Mouse (Mus musculus): ENCODE results near the gene Maml3. TPM values are rescaled to one million over a fixed set of nuclear protein-coding genes. Genes with fewer than 3 reads are reported as not detected.

Gene Maml3
- polyA plus RNA-seq, 1 experiment from 2014 or later, result 5.6 TPM

DNA sequence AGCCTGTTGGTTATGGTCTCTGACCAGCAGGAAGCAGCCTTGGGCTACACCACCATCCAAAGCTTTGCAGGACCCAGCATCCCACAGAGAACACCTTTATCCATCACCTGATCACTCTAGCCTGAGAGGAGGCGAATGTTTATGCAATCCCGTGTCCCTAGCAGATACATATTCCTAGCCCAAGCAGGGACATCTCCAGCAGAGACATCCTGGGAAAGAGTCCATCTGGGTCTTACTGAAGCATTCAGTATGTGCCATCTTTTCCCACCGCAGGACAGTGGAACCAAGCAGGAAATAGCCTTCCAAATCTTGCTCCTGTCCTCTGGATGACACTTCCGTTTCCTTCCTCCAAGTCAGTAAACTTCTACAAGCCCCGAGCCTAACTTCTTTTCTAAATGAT, 351.6 kb downstream of the Maml3 start:
- Histone ChIP-seq H3K4me3 (ENCODE audit: low read depth, low read length) (no peak overlapping the region), H3K27ac (ENCODE audit: low read length) (no peak overlapping the region), H3K4me2 (replicated peaks; ENCODE audit: low read depth, low read length) (no peak overlapping the region), H3K27me3 (replicated peaks; ENCODE audit: insufficient read depth, low read length) (no peaks in the 10 kb centered on the region), H3K36me3 (ENCODE audit: insufficient read depth, low read length) (no peaks in the 10 kb centered on the region), H3K9me3 (ENCODE audit: low read length) (no peaks in the 10 kb centered on the region), H3K4me1 (ENCODE audit: insufficient read depth, low read depth, low read length) (peaks cover 12% of the 10 kb centered on the region), H3K9ac (replicated peaks; ENCODE audit: low read depth) (no peak overlapping the region)
- TF ChIP-seq CTCF (IDR thresholded peaks at IDR 0.05) (0 out of 2 replicates have a peak, but pooled peaks have one; percentile 13), EP300 (IDR thresholded peaks at IDR 0.05) (no peak)
- 53% methylated on average over 5 of the region's 5 CpGs for WGBS
- DNase-seq (ENCODE audit: low spot score) (no peak), ATAC-seq (no peak)

DNA sequence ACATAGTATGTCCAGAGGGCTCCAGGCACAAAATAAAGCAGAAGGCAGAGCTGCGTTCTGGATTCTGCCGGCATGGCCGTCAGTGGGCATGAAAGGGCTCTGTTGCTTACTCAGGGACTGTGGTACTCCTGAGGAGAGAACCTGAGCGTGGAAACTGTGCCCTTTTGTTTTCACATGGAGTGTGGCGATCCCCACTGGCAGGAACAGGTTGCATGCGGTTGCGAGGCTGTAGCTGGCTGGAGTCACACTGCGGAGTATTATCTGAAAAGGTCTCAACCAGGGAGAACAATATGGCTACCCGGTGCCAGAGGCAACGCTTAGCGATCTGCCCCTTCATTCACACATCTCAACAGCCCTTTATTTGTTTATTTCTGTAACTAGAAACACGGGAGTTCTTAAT, 353.4 kb downstream of the Maml3 start:
- H3K4me2 ChIP-seq (replicated peaks; ENCODE audit: low read depth, low read length), result no peak overlapping the region
- no peak for DNase-seq (ENCODE audit: low spot score)
- no peak overlapping the region for H3K9ac ChIP-seq (replicated peaks; ENCODE audit: low read depth)
- no peak overlapping the region for H3K4me3 ChIP-seq (ENCODE audit: low read depth, low read length)
- no peaks in the 10 kb centered on the region for H3K27me3 ChIP-seq (replicated peaks; ENCODE audit: insufficient read depth, low read length)
- no peaks in the 10 kb centered on the region for H3K36me3 ChIP-seq (ENCODE audit: insufficient read depth, low read length)
- no peaks in the 10 kb centered on the region for H3K9me3 ChIP-seq (ENCODE audit: low read length)
- H3K4me1 ChIP-seq (ENCODE audit: insufficient read depth, low read depth, low read length), result peaks cover 12% of the 10 kb centered on the region
- TF ChIP-seq CTCF (IDR thresholded peaks at IDR 0.05), result 0 out of 2 replicates have a peak, but pooled peaks have one; percentile 4
- TF ChIP-seq EP300 (IDR thresholded peaks at IDR 0.05), result no peak
- WGBS, result 62% methylated on average over 12 of the region's 12 CpGs
- ATAC-seq, result no peak
- H3K27ac ChIP-seq (ENCODE audit: low read length), result no peak overlapping the region

DNA sequence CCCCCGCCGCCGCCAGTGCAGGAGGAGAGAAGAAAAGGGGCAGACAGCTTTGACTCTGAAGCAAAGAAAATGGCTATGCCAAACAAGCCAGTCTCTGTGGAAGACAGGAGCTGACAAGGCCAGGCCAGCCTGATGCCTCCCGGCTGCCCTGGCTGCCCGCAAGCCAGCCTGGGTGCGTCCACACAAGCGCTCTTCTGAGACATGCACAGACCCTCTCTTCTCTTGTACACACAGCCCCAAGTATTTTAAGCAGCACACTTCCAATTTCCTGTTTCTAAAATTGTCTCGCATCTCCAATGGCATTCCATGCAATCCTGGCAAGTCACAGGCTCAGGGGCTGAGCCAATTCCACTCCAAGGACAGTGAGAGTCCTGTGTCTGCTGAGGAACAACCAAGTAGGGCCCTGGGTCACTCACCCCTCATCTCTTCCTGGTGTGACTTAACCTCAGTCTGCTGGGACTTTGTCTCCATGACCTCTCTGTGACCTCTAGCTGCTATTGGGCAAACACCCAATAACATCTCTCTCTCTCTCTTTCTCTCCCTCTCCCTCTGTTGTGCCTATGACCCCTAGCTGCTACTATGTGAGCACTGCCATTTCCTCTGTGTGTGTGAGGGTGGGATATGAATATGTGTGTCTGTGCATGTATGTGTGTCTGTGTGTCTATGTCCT, 354.9 kb downstream of the Maml3 start:
- WGBS, result 20% methylated on average over 8 of the region's 8 CpGs
- Histone ChIP-seq H3K36me3 (ENCODE audit: insufficient read depth, low read length) (no peaks in the 10 kb centered on the region), H3K4me3 (ENCODE audit: low read depth, low read length) (no peak overlapping the region), H3K4me1 (ENCODE audit: insufficient read depth, low read depth, low read length) (peaks cover 14% of the 10 kb centered on the region), H3K27me3 (replicated peaks; ENCODE audit: insufficient read depth, low read length) (no peaks in the 10 kb centered on the region), H3K27ac (ENCODE audit: low read length) (peak overlapping the region; percentile 14), H3K4me2 (replicated peaks; ENCODE audit: low read depth, low read length) (no peak overlapping the region), H3K9me3 (ENCODE audit: low read length) (no peaks in the 10 kb centered on the region), H3K9ac (replicated peaks; ENCODE audit: low read depth) (no peak overlapping the region)
- TF ChIP-seq EP300 (IDR thresholded peaks at IDR 0.05), result peak; percentile 69
- TF ChIP-seq CTCF (IDR thresholded peaks at IDR 0.05), result peak; percentile 52
- DNase-seq (ENCODE audit: low spot score) (peak; percentile 90), ATAC-seq (peak; percentile 92)

DNA sequence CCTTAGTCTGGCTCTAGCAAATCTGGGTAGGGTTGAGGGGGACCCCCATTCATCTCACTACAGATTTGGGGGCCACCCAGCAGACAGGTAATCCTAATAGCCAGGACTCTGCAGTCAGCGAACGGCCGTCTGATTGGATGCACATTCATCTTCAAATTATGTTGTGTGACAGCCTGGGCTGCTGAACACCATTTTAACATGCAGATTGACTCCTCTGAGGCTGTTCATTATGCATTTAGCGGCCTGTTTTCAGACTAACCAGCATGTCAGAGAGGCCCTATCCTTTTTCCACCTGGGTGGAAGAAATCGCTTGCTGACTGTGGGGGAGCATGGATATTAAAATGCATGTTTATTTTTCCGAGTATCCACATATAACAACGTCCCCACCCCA, 355.5 kb downstream of the Maml3 start:
- no peak for ATAC-seq
- Histone ChIP-seq H3K4me3 (ENCODE audit: low read depth, low read length) (no peak overlapping the region), H3K4me2 (replicated peaks; ENCODE audit: low read depth, low read length) (no peak overlapping the region), H3K27me3 (replicated peaks; ENCODE audit: insufficient read depth, low read length) (no peaks in the 10 kb centered on the region), H3K9me3 (ENCODE audit: low read length) (no peaks in the 10 kb centered on the region), H3K9ac (replicated peaks; ENCODE audit: low read depth) (no peak overlapping the region), H3K4me1 (ENCODE audit: insufficient read depth, low read depth, low read length) (peaks cover 19% of the 10 kb centered on the region), H3K27ac (ENCODE audit: low read length) (peak overlapping the region; percentile 11), H3K36me3 (ENCODE audit: insufficient read depth, low read length) (no peaks in the 10 kb centered on the region)
- no peak for DNase-seq (ENCODE audit: low spot score)
- WGBS, result 32% methylated on average over 7 of the region's 7 CpGs
- no peak for TF ChIP-seq CTCF (IDR thresholded peaks at IDR 0.05)
- no peak for TF ChIP-seq EP300 (IDR thresholded peaks at IDR 0.05)

DNA sequence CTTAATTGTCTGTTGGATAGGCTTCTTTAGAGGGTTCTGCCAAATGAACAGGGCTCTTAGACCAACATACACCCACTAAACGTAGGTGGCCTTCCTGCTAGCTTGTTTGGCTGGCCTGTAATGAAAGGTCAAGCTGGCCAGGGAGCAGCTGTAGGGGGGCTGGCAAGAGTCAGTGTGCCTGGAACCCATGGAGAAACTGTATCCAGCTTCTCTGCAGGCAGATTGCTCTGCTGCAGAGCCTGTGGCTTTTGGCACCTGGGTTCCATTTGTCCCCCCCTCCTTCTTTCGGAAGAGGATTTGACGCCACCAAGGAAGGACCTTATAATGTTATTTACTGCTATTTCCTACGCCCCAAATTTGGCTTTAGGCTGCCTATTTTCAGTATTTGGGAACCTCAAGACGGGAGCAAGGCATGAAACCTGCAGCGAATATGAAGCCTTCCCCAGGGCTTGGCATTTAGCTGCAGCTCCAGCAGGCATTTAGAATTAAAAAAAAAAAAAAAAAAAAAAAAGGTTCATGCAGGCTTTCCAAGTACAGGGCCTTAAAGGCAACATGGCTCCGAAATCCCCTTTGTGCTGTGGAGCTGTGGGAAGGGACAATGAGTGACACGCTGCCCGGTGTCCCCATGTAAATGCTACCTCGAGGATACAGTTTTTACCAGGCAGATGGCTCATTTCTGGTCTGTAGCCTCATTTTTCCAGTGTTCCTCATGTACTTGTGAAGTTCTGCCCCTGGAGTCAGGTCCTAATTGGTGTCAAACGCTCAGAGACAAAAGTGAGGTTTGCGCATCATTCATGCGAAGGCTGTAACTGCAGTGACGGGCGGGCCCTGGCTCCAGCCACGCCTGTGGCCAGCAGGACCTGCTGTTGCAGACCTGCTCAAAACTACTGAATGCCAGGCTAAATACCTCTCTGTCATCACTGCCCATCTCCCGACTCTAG, 356.2 kb downstream of the Maml3 start:
- no peaks in the 10 kb centered on the region for H3K27me3 ChIP-seq (replicated peaks; ENCODE audit: insufficient read depth, low read length)
- no peak overlapping the region for H3K9ac ChIP-seq (replicated peaks; ENCODE audit: low read depth)
- DNase-seq (ENCODE audit: low spot score), result no peak
- TF ChIP-seq EP300 (IDR thresholded peaks at IDR 0.05) (no peak), CTCF (IDR thresholded peaks at IDR 0.05) (no peak)
- peak overlapping the region; percentile 11 for H3K27ac ChIP-seq (ENCODE audit: low read length)
- peaks cover 22% of the 10 kb centered on the region for H3K4me1 ChIP-seq (ENCODE audit: insufficient read depth, low read depth, low read length)
- ATAC-seq, result no peak
- H3K36me3 ChIP-seq (ENCODE audit: insufficient read depth, low read length), result no peaks in the 10 kb centered on the region
- no peak overlapping the region for H3K4me3 ChIP-seq (ENCODE audit: low read depth, low read length)
- H3K4me2 ChIP-seq (replicated peaks; ENCODE audit: low read depth, low read length), result no peak overlapping the region
- no peaks in the 10 kb centered on the region for H3K9me3 ChIP-seq (ENCODE audit: low read length)
- WGBS, result 77% methylated on average over 17 of the region's 17 CpGs

DNA sequence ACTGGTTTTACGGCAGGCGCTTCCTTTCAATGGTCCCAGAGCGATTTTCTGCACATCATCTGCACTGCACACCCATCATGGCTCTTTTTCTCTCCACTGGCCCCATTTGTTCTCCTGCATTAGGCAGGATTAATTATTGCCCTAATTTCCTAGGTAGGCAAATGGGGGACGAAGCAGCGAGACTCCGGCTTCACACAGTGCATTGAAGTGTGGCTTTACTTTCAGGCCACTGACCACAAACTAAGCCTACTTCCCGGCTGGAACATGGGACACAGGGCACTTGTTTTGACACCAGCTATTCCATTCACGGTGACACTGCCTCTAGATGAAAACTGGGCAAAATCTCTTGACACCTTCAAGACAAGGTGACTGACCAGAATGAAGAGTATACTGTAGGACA, 358.1 kb downstream of the Maml3 start:
- H3K9ac ChIP-seq (replicated peaks; ENCODE audit: low read depth), result no peak overlapping the region
- no peak for DNase-seq (ENCODE audit: low spot score)
- H3K9me3 ChIP-seq (ENCODE audit: low read length), result no peaks in the 10 kb centered on the region
- no peak overlapping the region for H3K27ac ChIP-seq (ENCODE audit: low read length)
- no peaks in the 10 kb centered on the region for H3K27me3 ChIP-seq (replicated peaks; ENCODE audit: insufficient read depth, low read length)
- TF ChIP-seq CTCF (IDR thresholded peaks at IDR 0.05) (no peak), EP300 (IDR thresholded peaks at IDR 0.05) (no peak)
- no peak overlapping the region for H3K4me3 ChIP-seq (ENCODE audit: low read depth, low read length)
- ATAC-seq, result no peak
- H3K36me3 ChIP-seq (ENCODE audit: insufficient read depth, low read length), result no peaks in the 10 kb centered on the region
- 95% methylated on average over 8 of the region's 8 CpGs for WGBS
- peaks cover 22% of the 10 kb centered on the region for H3K4me1 ChIP-seq (ENCODE audit: insufficient read depth, low read depth, low read length)
- H3K4me2 ChIP-seq (replicated peaks; ENCODE audit: low read depth, low read length), result no peak overlapping the region

Data from lung, postnatal 0 days (tissue).